Mouse (Mus musculus) mature B cell (primary cell): Measurements from ENCODE around the gene Tmigd3.
"Not testable (repeated sequence)": the region's sequence is repeated elsewhere in the genome, so short reads cannot be mapped to it uniquely, and the experiment has no call there.

Source experiments
- in situ Hi-C: fragments of 300-500 bp; cut with MboI; formaldehyde crosslinking; loops from 2 replicates; pipeline ENCODE4 v1.14.3; 2019

The Tmigd3 gene

DNA sequence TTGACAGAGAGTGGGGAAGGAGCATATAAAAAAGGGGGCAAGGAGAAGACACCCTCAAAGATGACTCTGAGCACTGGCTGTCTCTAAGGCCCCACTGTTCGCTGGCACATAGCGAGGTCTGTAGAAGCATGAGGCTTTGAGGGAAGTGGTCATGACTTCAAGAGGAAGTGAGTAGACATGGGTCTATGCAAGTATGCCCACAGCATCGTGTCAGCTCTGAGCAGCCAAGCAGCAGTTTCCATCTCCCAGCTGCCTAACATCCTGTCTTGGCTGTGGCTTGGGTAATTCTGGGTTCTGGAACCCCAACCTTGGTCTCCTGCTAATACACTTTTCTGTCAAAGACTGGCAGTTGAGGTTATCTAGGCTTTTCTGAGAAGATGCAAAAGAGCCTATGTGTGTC is 30.0 kb downstream of the Tmigd3 start:
- in situ Hi-C loops, result no loop called here

GRCm38 (mm10) chr3:105901468-105901867 is 30.8 kb downstream of the Tmigd3 start:
- in situ Hi-C loops, result no loop called here

- in situ Hi-C loops, result no loop called here
Measured at GRCm38 (mm10) chr3:105904213-105904612, 33.5 kb downstream of the Tmigd3 start.

DNA sequence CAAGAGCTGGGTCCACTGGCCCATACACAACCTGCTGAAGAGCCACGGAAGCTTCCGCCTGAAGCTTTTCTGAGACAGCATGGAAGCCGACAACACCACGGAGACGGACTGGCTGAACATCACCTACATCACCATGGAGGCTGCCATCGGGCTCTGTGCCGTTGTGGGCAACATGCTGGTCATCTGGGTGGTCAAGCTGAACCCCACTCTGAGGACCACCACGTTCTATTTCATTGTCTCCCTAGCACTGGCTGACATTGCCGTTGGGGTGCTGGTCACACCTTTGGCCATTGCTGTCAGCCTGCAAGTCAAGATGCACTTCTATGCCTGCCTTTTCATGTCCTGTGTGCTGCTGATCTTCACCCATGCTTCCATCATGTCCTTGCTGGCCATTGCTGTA is 34.0 kb downstream of the Tmigd3 start:
- in situ Hi-C loops, result no loop called here

DNA sequence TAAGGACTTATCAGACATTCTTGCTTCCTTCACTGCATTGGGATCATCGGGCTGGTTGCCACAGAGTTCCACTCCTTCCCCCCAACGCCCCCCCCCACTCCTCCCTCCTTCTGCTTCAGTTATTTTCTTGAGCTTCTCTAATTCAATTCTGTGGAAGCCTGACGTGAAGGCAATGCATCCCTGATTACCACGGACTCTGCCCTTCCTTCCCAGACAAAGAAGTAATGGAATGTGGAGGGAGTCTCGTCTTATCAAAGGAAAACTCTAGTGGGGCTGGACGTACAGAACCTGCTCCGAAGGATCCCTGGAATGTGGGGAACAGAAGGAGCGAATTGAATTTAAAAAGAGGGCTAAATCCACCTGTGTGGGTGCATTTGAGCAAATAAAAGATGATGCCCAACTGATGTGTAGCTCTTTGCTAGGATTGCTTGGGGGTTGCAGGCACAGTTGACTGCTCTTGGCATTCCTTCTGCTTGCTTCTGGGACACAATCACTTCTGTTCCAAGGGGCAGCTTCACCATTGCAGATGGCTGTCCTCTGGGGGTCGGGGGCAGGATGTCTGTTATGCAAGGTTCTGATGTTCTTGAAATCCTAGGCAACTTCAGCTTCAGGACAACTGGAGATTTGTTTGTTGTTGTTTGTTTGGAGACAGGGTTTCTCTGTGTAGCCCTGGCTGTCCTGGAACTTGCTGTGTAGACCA is 37.4 kb downstream of the Tmigd3 start:
- in situ Hi-C loops, result no loop called here

- in situ Hi-C loops, result no loop called here
Measured at GRCm38 (mm10) chr3:105908976-105909375, 38.3 kb downstream of the Tmigd3 start.

DNA sequence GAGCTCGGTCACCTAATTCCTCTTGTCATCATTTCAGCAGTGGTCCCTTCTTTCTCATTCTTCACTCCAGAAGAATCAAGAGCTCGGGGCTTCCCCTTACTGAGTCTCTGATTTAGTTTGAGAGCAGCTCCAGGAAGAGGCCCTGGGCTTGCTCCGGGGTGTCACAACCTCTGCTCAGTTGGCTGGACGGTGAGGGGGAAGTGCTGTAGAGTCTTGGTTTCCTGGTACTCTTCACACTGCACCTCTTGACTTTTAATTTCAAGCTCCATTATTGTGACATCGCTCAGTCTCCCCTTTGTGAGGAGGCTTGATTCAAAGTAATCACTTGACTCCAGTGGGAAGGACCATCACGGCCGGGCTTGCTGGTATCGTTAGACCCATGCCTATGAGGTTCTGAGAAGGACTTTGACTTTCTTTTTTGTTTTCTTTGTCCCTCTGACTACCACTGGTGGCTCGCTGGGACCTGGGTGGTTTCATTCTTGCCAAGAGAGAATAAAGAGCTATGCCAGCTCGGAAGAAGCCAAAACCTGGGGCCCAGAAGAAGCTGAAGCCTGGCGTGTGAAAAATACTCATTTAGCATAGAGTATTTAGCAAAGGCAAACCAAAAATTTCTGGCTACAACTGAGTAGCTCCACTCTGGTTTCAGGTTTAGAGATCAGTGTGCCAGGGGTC is 40.0 kb downstream of the Tmigd3 start:
- in situ Hi-C loops, result no loop called here

DNA sequence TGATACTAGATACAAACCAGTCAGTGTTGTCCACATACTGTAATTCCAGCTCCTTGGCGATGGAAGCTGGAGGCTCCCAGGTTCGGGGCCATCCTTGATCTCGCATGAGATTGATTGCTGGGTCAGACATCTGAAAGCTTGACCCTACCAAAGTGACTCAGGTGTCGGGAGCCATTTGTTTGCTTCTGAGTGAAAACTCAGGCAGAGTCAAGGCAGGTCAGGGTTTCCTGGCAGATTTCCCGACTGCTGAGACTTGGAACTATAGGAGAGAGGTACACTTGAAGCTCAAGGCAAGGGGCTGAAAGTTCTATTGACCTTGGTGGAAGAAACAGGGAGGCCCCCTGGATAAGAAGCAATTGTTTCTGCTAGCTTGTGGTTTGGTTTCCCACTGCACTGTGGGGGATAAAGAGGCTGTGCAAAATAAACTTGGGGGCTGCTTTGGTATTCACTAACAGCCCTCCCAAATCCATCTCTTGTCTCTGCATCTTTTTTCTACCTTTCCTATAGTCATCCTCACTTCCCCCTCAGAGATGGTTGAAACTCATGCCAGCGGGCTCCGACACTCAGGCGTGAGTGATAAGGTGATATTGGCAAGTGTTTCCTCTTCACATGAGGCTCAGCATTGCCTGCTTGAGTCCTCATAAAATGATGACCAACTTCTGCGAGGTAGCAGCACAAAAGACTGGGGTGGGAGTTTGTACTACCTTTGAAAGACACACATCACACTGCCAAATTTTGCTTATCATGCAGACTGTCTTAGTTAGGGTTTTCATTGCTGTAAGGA is 41.6 kb downstream of the Tmigd3 start:
- in situ Hi-C loops, result no loop called here

DNA sequence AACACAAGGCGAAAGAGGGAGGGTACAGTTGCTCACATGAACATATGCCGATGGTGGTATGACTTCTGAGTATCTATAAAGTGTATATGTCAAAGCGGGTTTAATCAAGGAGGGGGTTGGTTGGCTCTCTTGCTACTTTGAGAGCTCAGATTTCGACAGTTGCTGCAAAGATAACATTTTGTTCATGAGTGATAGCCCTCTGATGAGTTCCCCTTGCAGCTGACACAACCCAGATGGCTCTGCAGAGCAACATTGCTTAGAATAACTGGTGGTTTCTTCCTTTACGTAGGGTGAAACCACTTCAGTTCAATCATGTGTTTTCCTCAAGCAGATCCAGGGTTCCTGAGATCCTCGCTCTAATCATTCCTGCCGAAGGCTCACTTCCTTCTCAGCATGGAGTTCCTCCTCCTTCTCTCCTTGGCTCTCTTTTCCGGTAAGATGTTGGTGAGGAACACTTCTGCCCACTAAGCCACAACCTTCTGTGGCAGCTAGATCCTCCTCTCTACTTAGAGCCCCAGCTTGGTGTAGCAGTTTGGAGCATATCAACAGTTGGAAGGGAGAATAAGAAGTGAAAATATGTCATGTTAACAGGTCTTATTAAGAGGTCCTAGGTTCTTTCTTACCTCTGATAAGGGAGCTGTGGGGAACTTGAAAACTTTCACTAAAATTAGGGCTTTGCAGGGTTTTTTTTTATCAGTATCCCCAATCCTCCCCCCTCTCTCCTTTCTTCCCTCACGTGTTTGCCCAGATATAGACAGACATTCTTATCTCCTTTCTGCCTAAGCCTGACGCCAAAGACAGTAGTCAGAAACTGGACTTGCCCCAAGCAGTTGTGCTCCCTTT is 43.4 kb downstream of the Tmigd3 start:
- in situ Hi-C loops, result no loop called here

DNA sequence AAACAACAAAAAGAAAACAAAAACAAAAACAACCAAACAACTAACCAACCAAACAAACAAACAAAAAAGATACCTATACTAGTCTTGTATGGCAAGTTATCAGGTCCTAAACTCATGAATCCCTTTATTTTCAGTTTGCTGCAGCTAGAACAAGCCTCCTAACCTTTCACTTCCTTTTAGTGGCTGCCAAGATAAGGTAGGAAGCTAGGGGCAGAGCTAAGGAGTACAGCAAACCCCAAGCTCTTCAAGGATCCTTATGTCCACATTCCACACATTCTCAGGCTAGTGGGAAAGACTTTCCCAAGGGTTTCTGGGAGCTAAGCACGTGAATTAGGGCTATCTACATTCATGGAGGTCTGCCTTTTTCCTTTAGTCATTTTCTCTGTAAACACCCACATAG is 44.6 kb downstream of the Tmigd3 start:
- in situ Hi-C loops, result no loop called here

DNA sequence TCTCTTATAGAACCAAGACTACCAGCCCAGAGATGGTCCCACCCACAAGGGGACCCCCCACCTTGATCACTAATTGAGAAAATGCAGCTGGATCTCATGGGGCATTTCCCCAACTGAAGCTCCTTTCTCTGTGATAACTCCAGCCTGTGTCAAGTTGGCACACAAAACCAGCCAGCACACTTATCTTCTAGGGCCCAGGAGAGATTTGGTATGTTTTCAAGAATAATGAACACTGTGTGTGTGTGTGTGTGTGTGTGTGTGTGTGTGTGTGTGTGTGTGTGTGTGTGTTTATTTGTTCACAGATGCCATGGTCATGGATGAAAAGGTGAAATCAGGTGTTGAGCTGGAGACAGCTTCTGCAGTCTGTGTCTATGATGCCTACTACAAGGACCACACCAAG is 45.8 kb downstream of the Tmigd3 start:
- in situ Hi-C loops, result not testable (repeated sequence)

DNA sequence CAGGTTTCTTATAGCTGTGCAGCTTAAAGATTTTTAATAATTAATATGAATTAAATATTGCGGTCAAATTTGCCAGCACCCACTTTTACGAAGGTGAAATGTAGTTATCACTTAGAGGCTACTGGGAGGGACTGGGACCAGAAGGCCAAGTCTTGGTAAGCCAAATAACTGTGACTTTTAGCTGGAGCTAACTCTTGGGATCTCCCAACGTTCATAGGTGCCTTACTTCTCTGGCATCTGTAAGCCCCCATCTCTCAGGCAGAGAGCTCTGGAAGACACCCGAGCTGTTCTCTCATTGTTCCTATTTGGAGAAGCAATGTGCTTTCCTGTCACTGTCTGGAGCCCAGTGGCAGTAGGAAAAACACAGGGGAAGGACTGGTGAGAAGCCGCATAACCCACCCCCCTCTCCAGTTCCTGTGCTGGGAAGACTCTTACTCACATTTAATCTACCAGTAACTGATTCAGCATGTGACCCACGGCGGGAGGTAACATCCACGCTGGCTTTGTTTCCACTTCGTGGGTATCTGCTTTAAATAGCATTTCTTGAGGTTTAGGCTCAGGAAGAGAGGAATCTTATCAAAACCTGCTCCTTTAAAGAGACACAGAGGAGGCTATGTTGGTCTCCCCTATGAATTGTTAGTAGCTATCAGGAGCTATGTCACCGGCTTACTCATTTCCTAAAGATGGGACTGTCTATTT is 47.1 kb downstream of the Tmigd3 start:
- in situ Hi-C loops, result no loop called here

- in situ Hi-C loops, result no loop called here
Measured at GRCm38 (mm10) chr3:105918355-105918745, 47.6 kb downstream of the Tmigd3 start.

DNA sequence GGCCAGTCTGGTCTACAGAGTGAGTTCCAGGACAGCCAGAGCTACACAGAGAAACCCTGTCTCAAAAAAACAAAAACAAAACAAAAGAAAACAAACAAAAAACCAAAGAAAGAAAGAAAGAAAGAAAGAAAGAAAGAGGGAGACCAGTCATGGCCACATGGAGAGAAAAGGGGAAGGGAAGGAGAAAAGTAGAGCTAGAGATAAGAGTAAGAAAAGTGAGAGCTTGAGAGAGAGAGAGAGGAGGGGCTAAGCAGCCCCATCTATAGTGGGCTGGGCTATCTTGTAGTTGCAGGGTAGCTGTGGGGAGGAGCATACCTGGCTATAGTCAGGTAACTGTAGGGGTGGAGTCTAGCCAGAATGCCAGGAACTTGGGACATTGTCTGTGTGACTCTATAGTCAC is 50.0 kb downstream of the Tmigd3 start:
- in situ Hi-C loops, result not testable (repeated sequence)

DNA sequence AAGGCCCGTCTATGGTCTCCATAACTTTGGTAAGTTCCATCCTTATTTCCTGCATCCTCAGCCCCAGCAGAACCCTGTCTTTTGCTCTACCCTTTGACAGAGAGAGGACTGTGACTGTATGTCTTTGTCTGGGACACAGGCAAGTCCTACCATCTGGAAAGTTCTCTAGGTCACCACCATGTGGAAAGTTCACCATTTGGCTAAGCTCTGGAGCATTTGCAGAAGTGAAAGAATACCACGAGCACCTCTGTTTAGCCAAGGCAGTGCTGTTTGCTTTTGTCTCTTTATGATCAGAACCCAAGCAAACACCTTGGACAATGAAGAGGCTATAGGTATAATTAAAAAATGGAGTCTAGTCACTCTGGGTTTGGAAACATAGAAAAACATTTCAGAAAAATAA is 51.3 kb downstream of the Tmigd3 start:
- in situ Hi-C loops, result no loop called here

- in situ Hi-C loops, result no loop called here
Measured at GRCm38 (mm10) chr3:105924616-105925015, 53.9 kb downstream of the Tmigd3 start.

DNA sequence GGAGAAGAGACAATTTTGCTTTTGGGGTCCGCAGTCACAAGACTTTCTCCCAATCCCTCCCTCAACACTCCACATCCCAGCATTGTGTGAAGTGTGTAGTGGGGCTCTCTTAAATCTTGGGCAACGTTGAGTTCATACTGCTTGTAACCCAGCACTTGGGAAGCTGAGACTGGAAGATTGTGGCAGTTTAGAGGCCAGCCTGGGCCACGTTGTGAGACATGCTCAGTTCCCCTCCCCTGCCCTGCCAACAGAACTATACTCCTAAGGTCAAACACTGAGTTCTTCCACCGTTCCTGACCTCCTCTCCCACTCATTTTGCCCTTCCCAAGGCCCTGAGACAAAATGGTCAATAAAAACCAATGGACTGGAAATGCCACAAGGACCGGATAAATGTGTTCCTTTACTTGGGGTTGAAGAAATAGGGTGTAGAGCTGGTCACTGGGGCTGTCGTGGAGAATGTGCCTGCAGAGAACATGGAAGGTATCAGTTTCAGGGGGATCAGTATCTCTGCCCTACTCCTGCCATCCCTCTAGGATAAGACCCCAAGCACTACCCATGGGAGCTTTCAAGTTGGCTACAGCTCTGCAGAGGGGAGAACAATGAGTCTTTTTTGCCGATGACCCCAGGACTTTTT is 57.0 kb downstream of the Tmigd3 start:
- in situ Hi-C loops, result no loop called here

DNA sequence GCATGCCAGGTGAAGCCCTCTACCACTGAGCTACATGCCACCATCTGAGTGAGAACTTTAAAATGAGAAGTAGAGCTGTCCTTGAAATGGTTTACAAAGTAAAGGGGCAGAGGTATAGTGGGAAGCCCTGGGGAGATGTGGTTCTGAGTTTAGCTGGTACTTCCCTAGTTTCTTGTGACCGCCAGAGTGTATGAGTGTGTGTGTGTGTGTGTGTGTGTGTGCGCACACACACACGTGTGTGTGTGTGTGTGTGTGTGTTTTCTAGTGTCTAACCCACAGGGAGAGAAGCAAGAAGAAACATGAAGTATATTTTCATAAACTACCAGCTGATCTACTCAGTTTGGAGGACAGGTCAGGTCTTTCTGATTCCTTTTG is 57.5 kb downstream of the Tmigd3 start:
- in situ Hi-C loops, result no loop called here

DNA sequence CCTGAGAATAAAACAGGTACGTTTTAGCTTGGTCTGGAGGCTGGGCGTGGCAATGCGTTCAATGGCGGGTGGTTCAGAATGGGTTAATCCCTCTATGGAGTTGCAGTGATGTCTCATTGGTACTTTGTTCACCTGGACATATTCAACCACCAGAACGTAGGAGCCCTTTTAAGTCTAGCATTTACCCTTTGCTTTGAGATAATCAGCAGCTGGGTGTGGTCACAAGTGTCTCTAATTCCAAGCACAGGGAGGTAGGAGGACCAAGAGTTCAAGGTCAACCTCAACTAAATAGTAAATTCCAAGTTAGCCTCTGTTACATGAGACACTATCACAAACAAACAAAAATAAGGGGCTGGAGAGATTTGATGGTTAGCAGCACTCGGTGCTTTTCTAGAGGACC is 58.1 kb downstream of the Tmigd3 start:
- in situ Hi-C loops, result no loop called here

GRCm38 (mm10) chr3:105929821-105930220 is 59.1 kb downstream of the Tmigd3 start:
- in situ Hi-C loops, result no loop called here

- in situ Hi-C loops, result no loop called here
Measured at GRCm38 (mm10) chr3:105931095-105931494, 60.4 kb downstream of the Tmigd3 start.
